Mouse (Mus musculus) forebrain, embryonic 10.5 days (tissue): ENCODE measurements at regions not wholly inside any gene's neighbourhood (a gene's known extent, or its start where the extent isn't known, plus 50 kb on each side); places are given as distances from the start of the nearest gene placed in this dataset.

ENCODE experiments used
- DNase-seq: peaks from one replicate; pipeline ENCODE4 v3.0.0-alpha.2; 2017; ENCODE audit warnings: low spot score; ENCODE audit errors: extremely low spot score
- H3K27ac ChIP-seq: fragments of 300-500 bp; sonication (generic); 2 replicates; pipeline ENCODE4 v1.5.1; 2016; ENCODE audit warnings: mild to moderate bottlenecking
- H3K27me3 ChIP-seq: fragments of 300-500 bp; sonication (generic); 2 replicates; pipeline ENCODE4 v1.6.1; 2016; ENCODE audit warnings: mild to moderate bottlenecking; ENCODE audit not compliant: poor library complexity, severe bottlenecking
- H3K36me3 ChIP-seq: fragments of 300-500 bp; sonication (generic); replicated peaks from 2 replicates; pipeline ENCODE4 v1.6.1; 2016; ENCODE audit warnings: mild to moderate bottlenecking, moderate library complexity
- H3K4me1 ChIP-seq: fragments of 300-500 bp; sonication (generic); 2 replicates; pipeline ENCODE4 v1.6.1; 2016
- H3K4me3 ChIP-seq: fragments of 300-500 bp; sonication (generic); 2 replicates; pipeline ENCODE4 v1.5.1; 2016; ENCODE audit warnings: mild to moderate bottlenecking, moderate library complexity
- H3K9me3 ChIP-seq: fragments of 300-500 bp; sonication (generic); 2 replicates; pipeline ENCODE4 v1.6.1; 2016; ENCODE audit warnings: mild to moderate bottlenecking, moderate library complexity
- WGBS: fragments of 180-500 bp; shearing (Covaris S2); methylation state at CpG from one replicate; pipeline ENCODE4 v1.1.7; 2016; 5-methylcytosine and 5-hydroxymethylcytosine counted together

- H3K36me3 ChIP-seq = no peaks in the 10 kb centered on the region
- no peak for DNase-seq
- no peaks in the 10 kb centered on the region for H3K27me3 ChIP-seq
- H3K4me3 ChIP-seq = no peak overlapping the region
- H3K27ac ChIP-seq = no peak overlapping the region
- no peaks in the 10 kb centered on the region for H3K9me3 ChIP-seq
- peaks cover 26% of the 10 kb centered on the region for H3K4me1 ChIP-seq
- WGBS = 78% methylated on average over 4 of the region's 4 CpGs
These were observed 422.2 kb downstream of the Cmpk2 start for GRCm38 (mm10) chr12:26891190-26891589.

GRCm38 (mm10) chr12:26886635-26887014, 417.6 kb downstream of the Cmpk2 start:
- no peaks in the 10 kb centered on the region for H3K36me3 ChIP-seq
- no peaks in the 10 kb centered on the region for H3K27me3 ChIP-seq
- WGBS = 66% methylated on average over 7 of the region's 7 CpGs
- no peaks in the 10 kb centered on the region for H3K9me3 ChIP-seq
- DNase-seq = peak; percentile 29
- peak overlapping the region; percentile 86 for H3K27ac ChIP-seq
- no peak overlapping the region for H3K4me3 ChIP-seq
- H3K4me1 ChIP-seq = peaks cover 52% of the 10 kb centered on the region

- H3K27me3 ChIP-seq = no peaks in the 10 kb centered on the region
- H3K27ac ChIP-seq = peak overlapping the region; percentile 86
- no peak for DNase-seq
- H3K4me3 ChIP-seq = peak overlapping the region; percentile 16; the same call in 1 of the 2 replicates
- no peaks in the 10 kb centered on the region for H3K9me3 ChIP-seq
- WGBS = 29% methylated on average over 12 of the region's 12 CpGs
- peaks cover 48% of the 10 kb centered on the region for H3K4me1 ChIP-seq
- no peaks in the 10 kb centered on the region for H3K36me3 ChIP-seq
These were observed 417.0 kb downstream of the Cmpk2 start for GRCm38 (mm10) chr12:26885831-26886634.

- Histone ChIP-seq H3K27ac (peak overlapping the region; percentile 86), H3K36me3 (no peaks in the 10 kb centered on the region)
These were observed 416.1 kb downstream of the Cmpk2 start for GRCm38 (mm10) chr12:26885083-26885482.

GRCm38 (mm10) chr12:26884156-26884555, 415.2 kb downstream of the Cmpk2 start:
- no peak for DNase-seq

More at GRCm38 (mm10) chr12:26885083-26885482, 416.1 kb downstream of the Cmpk2 start:
- H3K27me3 ChIP-seq = no peaks in the 10 kb centered on the region
- no peaks in the 10 kb centered on the region for H3K9me3 ChIP-seq
- no peak overlapping the region for H3K4me3 ChIP-seq
- 84% methylated on average over 3 of the region's 3 CpGs for WGBS
- DNase-seq = no peak
- peaks cover 44% of the 10 kb centered on the region for H3K4me1 ChIP-seq

GRCm38 (mm10) chr12:26877691-26878121, 408.7 kb downstream of the Cmpk2 start:
- H3K27ac ChIP-seq = peak overlapping the region; percentile 54
- no peaks in the 10 kb centered on the region for H3K9me3 ChIP-seq
- H3K36me3 ChIP-seq = no peaks in the 10 kb centered on the region
- no peak for DNase-seq
- H3K4me1 ChIP-seq = peaks cover 30% of the 10 kb centered on the region
- H3K4me3 ChIP-seq = no peak overlapping the region
- H3K27me3 ChIP-seq = no peaks in the 10 kb centered on the region
- 44% methylated on average over 2 of the region's 2 CpGs for WGBS

More at GRCm38 (mm10) chr12:26884156-26884555, 415.2 kb downstream of the Cmpk2 start:
- 66% methylated on average over 5 of the region's 5 CpGs for WGBS
- H3K27me3 ChIP-seq = no peaks in the 10 kb centered on the region
- no peak overlapping the region for H3K4me3 ChIP-seq
- no peaks in the 10 kb centered on the region for H3K9me3 ChIP-seq
- no peaks in the 10 kb centered on the region for H3K36me3 ChIP-seq
- peaks cover 44% of the 10 kb centered on the region for H3K4me1 ChIP-seq
- H3K27ac ChIP-seq = peak overlapping the region; percentile 20; the same call in 1 of the 2 replicates

GRCm38 (mm10) chr12:26877284-26877683, 408.3 kb downstream of the Cmpk2 start:
- Histone ChIP-seq H3K4me1 (peaks cover 33% of the 10 kb centered on the region), H3K4me3 (no peak overlapping the region), H3K27me3 (no peaks in the 10 kb centered on the region), H3K27ac (peak overlapping the region; percentile 54), H3K36me3 (no peaks in the 10 kb centered on the region), H3K9me3 (no peaks in the 10 kb centered on the region)
- WGBS = 70% methylated on average over 3 of the region's 3 CpGs
- no peak for DNase-seq

GRCm38 (mm10) chr12:26872466-26872865, 403.5 kb downstream of the Cmpk2 start:
- 26% methylated on average over 3 of the region's 3 CpGs for WGBS
- Histone ChIP-seq H3K4me1 (peaks cover 24% of the 10 kb centered on the region), H3K9me3 (no peaks in the 10 kb centered on the region), H3K27ac (no peak overlapping the region), H3K4me3 (no peak overlapping the region), H3K36me3 (no peaks in the 10 kb centered on the region), H3K27me3 (no peaks in the 10 kb centered on the region)
- DNase-seq = no peak

- no peaks in the 10 kb centered on the region for H3K9me3 ChIP-seq
- no peak overlapping the region for H3K4me3 ChIP-seq
- no peak for DNase-seq
- no peaks in the 10 kb centered on the region for H3K27me3 ChIP-seq
- no peaks in the 10 kb centered on the region for H3K36me3 ChIP-seq
- H3K4me1 ChIP-seq = peaks cover 18% of the 10 kb centered on the region
- no peak overlapping the region for H3K27ac ChIP-seq
- 87% methylated on average over 6 of the region's 6 CpGs for WGBS
These were observed 398.7 kb downstream of the Cmpk2 start for GRCm38 (mm10) chr12:26867731-26868130.

GRCm38 (mm10) chr12:26855091-26855516, 386.1 kb downstream of the Cmpk2 start:
- H3K9me3 ChIP-seq = peaks cover 10% of the 10 kb centered on the region; the same call in 1 of the 2 replicates
- H3K27me3 ChIP-seq = no peaks in the 10 kb centered on the region
- H3K4me3 ChIP-seq = no peak overlapping the region
- H3K4me1 ChIP-seq = peaks cover 5% of the 10 kb centered on the region
- no peak for DNase-seq
- no peak overlapping the region; the same call in 1 of the 2 replicates for H3K27ac ChIP-seq
- no peaks in the 10 kb centered on the region for H3K36me3 ChIP-seq
- WGBS = 74% methylated on average over 1 of the region's 1 CpGs

GRCm38 (mm10) chr12:26844917-26845316, 375.9 kb downstream of the Cmpk2 start:
- Histone ChIP-seq H3K27ac (no peak overlapping the region), H3K4me3 (no peak overlapping the region), H3K4me1 (peaks cover 7% of the 10 kb centered on the region), H3K36me3 (no peaks in the 10 kb centered on the region), H3K27me3 (no peaks in the 10 kb centered on the region), H3K9me3 (no peaks in the 10 kb centered on the region)
- no peak for DNase-seq
- 88% methylated on average over 12 of the region's 12 CpGs for WGBS

- Histone ChIP-seq H3K27ac (peak overlapping the region; percentile 58; the same call in 1 of the 2 replicates), H3K27me3 (no peaks in the 10 kb centered on the region), H3K9me3 (no peaks in the 10 kb centered on the region), H3K4me3 (no peak overlapping the region), H3K36me3 (no peaks in the 10 kb centered on the region), H3K4me1 (peaks cover 6% of the 10 kb centered on the region)
- 41% methylated on average over 5 of the region's 5 CpGs for WGBS
- no peak for DNase-seq
These were observed 373.7 kb downstream of the Cmpk2 start for GRCm38 (mm10) chr12:26842696-26843095.

- Histone ChIP-seq H3K4me3 (no peak overlapping the region; the same call in 1 of the 2 replicates), H3K27ac (peak overlapping the region; percentile 70), H3K36me3 (no peaks in the 10 kb centered on the region), H3K4me1 (peaks cover 33% of the 10 kb centered on the region), H3K9me3 (no peaks in the 10 kb centered on the region), H3K27me3 (no peaks in the 10 kb centered on the region)
- no peak for DNase-seq
- 66% methylated on average over 3 of the region's 3 CpGs for WGBS
These were observed 352.4 kb downstream of the Cmpk2 start for GRCm38 (mm10) chr12:26821257-26821968.
